Mouse (Mus musculus): ENCODE data around the gene 1700037H04Rik.

Gene 1700037H04Rik

GRCm38 (mm10) chr2:131159938-131160581 is at the start of gene 1700037H04Rik:
1700037H04Rik (minus strand) TSS chr2:131160081.
- peak; percentile 97 for DNase-seq

- DNase-seq = peak; percentile 63
Measured at GRCm38 (mm10) chr2:131209125-131209795, 49.4 kb upstream of the 1700037H04Rik start.

- DNase-seq = no peak
Measured at GRCm38 (mm10) chr2:131208356-131208755, 48.5 kb upstream of the 1700037H04Rik start.

- no peak for DNase-seq
Measured at GRCm38 (mm10) chr2:131206778-131207177, 46.9 kb upstream of the 1700037H04Rik start, which contains the start of gene Ap5s1. Ap5s1 (plus strand) TSS chr2:131207078.

DNA sequence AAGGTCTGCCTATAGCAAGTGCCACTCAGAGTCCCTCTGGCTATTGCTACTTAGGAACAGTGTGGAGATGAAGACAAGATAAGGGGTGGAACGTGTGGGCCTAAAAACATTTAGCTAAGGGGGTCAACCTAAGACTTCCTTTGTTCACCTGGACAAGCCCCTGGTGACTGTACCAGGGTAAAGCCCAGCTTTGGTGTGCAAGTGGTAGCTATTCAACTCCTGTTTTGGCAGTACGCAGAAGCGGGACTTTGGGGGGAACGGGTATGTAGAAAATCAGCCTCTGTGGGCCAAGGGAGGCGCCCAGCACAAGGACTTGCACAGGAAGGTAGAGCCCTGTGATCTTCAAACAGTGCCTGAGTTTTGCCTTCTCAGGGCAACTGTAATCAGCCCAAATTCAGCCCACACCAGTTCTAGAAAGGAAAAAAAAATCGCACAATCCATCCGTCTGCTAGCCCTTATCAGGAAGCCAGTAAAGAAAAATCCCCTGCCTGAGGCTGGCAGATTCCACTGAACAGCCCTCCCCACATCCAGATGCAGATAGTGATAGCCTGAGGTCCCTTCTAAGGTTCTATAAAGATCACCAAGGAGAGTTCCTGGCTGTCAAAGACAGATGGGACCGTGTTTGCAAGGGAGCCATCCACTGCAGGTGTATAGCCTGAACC is 45.8 kb upstream of the 1700037H04Rik start:
- no peak for DNase-seq

GRCm38 (mm10) chr2:131204410-131204981 is 44.6 kb upstream of the 1700037H04Rik start:
- DNase-seq = no peak

DNA sequence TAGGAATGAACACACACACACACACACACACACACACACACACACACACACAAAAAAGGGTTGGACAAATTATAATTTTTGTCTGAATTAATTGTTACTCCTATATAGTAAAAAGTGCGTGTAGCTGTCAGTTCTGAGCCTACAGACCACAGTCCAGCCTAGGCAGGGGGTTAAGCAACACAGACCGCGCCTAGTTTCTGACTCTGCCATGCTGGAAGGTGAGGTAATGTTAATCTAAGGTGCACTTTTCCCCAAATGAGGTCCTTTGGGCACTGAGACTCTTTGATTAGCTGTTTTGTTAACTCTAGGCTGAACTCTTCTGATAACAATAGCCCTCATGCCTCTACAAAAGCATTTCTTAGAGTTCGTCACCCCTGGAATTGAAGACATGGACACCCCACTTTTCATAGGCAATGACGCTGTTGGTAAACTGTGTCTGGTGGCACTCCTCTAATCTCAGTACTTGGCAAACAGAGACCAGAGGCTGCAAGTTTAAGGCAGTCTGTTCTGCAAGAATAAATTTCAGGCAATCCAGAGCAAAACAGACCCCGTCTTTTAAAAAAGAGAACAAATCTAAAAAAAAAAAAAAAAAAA is 44.0 kb upstream of the 1700037H04Rik start:
- no peak for DNase-seq

GRCm38 (mm10) chr2:131201262-131201661 is 41.4 kb upstream of the 1700037H04Rik start:
- DNase-seq = no peak

- DNase-seq = no peak
Measured at GRCm38 (mm10) chr2:131200710-131201109, 40.8 kb upstream of the 1700037H04Rik start.

DNA sequence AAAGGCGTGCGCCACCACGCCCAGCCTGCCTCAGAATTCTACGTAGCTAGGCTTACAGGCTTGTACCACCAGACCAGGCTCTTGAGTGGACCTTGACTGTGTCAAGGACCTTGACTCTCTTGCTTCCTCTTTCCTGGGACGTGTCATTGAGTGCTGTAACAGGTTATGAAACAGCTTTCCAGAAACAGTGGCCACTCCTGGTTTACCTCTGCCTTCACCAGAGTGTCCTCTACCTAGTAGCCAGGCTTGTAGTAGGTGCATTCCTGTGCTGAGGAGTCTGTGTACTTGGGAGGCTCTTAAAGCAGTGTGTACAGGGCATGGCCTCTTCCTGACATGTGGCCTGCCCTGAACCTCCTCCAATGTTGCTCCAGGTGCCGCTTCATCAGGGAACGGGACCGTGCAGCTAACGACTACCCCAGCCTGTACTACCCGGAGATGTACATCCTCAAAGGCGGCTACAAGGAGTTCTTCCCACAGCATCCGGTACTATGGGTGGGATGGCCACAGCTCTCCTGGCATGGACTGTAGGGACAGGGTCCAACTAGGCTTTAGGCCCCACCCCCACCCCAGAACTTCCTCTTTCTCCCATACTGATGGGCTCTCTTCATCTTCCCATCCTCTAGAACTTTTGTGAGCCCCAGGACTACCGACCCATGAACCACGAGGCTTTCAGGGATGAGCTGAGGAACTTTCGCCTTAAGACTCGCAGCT is 36.9 kb upstream of the 1700037H04Rik start:
- DNase-seq = no peak

DNA sequence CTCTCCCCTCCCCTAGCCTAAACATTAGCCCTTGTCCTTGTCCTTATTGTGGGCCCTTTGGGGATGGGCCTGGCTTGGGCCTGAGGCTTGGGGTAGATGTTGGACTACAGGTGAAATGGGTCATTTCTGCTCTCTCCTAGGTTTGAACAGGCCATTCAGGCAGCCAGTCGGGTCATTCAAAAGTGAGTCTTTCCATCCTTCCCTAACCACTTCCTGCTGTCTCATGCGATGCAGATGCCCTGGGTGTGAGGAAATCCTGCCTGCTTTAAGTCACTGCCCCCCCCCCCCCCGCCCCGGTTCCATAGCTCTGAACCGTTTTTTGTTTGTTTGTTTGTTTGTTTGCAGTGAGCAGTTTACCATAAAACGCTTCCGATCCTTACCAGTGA is 31.1 kb upstream of the 1700037H04Rik start:
- DNase-seq = no peak

DNA sequence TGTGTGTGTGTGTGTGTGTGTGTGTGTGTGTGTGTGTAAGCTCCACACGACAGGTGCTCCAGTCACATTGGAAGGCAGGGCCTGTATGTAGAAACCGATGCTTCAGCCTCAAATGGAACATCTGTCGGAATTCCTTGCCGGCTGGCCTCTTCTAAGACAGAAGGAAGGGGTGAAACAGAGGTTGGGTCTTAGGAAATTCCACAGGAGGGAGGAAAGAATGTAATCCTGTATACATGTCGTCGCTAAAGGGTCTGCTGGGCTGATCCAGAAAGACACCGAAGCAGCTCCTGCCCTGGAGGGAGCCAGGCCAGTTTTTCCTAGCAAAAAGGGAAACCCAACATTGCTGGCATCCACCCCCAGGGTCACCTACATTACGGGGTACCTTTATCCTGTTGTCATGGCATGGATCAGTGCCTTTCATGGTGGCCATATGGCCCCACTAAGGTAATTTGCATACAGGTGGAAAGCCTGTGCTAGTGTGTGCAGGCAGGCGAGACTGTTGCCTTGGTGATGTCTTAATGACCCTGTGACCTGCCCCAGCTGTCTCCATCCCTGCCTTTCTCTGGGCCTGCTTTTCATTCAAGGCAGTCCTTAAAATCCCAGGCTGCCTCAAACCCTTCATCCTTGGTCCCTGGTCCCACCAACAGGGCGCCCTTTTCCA is 30.6 kb upstream of the 1700037H04Rik start:
- no peak for DNase-seq

DNA sequence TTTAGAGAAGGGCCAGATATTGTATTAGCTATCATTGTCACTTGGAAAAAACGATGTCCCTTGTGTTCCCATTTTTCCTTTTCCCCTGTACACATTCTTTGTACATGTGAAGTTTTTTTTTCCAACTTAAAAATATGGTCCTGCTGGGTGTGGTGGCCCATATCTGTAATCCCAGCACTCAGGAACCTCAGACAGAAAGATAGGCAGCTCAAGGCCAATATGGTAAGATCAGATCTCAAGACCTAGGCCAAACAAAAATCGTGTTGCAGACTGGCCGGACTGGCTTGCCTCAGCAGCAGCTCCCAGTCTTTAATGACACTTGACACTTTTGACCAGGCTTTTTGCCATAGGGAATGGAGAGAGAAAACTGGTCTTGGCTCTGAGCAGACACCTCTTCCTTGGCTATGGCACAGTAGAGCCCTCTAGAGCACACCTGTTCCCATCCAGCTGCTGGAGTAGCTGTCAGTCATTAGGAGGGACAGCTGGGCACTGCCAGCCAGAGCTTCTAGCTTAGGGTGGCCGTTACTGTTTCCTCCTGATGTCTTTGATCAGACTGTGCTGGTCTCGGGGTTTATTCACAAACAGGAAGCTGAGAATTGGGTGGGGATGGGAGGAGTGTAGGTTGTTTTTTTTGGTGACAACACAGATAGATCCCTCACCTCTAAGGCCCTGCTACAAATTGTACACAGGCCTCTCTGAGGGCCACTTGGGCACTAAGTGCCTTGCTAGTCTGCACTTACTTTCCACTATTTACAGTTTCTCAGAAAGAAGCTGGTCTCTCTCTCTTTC is 29.8 kb upstream of the 1700037H04Rik start:
- DNase-seq = no peak

DNA sequence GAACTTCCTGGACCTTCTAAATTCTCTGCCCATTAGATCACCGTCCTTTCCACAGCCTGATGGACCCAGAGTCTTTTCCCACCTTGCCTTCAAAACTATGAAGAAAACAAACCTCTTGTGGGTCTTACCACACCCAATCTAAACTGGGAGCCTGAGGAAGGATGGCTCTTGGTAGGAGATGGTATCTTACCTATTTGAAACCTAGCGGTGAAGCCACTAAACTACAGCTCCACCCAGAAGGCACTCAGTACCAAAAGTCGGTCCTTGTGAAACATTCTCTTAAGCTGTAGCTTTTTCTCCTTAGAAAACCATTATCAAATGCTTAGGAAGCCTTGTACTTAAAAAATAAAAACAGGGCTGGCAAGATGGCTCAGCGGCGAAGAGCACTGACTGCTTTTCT is 28.4 kb upstream of the 1700037H04Rik start:
- no peak for DNase-seq

GRCm38 (mm10) chr2:131187602-131187922 is 27.7 kb upstream of the 1700037H04Rik start:
- no peak for DNase-seq

DNA sequence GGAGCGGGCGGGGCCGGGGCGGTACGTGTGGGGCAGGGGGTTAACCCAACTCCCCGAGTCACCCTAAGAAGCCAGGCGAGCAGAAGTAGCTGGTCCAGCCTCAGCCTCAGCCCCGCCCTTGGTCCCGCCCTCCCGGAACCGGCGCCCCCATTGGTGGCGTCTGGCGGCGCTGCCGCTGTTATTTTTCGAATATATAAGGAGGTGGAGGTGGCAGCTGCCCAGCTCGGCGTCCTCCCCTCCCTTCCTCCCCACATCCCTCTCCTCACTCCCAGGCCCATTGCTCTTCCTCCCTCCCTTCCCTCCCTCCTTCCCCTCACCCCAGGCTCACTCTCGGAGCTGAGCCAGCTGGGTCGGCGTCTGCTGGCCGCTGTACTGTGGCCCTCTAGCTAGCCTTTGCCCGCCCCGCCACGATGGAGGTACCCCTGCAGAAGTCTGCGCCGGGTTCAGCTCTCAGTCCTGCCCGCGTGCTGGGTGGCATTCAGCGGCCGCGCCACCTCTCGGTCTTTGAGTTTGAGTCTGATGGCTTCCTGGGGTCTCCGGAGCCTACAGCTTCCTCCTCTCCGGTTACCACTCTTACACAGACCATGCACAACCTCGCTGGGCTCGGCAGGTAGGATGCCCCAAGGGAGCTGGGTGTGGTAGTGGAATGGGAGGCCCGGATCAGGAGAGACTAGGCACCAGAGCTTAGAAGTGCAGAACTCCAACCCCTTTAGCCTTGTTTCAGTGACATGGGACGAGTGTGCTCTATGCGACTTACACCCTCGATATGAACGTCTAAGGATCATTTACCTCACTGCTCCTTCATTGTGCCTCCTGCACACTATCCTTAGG is 27.1 kb upstream of the 1700037H04Rik start, which contains the start of the genes Cdc25b and Spef1:
TSS of gene Cdc25b (plus strand) at position 179 of the 831 bp plus-strand sequence.
TSS of gene Spef1 (minus strand) at position 512 of the 831 bp plus-strand sequence.
- peak; percentile 87 for DNase-seq

DNA sequence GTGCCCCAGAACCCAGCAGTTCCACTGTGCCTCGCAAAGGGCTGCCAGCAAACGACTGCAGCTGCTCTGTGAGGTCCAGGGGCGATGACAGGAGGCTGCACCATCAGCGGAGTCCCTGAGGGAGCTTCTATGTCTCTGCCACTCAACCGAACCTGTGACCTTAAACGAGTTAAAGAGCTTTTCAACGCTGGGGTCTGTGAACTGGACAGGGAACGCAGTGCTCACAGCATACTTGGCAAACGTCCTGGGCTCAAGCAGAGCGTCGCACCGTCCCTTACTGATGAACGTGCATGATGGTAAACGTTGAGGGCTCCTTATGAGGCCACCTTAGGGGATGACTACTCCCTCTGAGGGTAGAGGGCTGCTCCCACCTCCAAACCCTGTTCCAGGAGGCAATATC is 26.5 kb upstream of the 1700037H04Rik start:
- DNase-seq = no peak

DNA sequence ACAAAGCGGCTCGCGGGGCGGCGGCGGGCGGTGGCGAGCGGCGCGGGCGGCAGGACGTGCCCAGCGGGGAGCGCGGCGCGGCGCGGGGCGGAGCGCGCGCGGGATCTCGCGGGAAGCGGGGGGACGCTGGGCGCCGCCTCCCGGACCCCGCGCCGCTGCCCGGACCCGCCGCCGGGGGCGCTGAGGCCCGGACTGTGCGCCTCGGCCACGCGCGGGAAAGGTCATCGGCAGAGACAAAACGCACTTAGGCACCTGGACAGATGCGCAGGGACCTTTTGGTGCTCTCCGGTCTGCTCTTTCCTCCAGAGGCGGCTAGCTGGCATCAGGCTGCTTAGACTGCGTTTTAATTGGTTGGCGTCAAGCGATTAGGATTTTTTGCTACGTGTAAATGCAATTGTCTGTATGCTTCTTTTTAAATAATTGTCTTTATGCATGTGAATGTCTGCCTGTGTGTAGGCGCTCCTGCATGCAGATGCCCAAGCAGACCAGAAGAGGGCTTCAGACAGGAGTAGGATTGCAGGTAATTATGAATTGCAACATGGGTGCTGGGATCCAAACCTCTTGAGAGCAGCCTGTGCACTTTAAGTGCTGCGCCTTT is 20.2 kb upstream of the 1700037H04Rik start, which contains the start of gene Cenpb:
TSS of gene Cenpb (minus strand) at position 78 of the 598 bp plus-strand sequence.
- DNase-seq = peak; percentile 87

GRCm38 (mm10) chr2:131179246-131179886 is 19.5 kb upstream of the 1700037H04Rik start:
- DNase-seq = peak; percentile 73
